Mouse (Mus musculus): ENCODE results near the gene Gm10647. TPM values are rescaled to one million over a fixed set of nuclear protein-coding genes. Genes with fewer than 3 reads are reported as not detected.
"Not testable (repeated sequence)": the region's sequence is repeated elsewhere in the genome, so short reads cannot be mapped to it uniquely, and the experiment has no call there.

Gene Gm10647
- total RNA-seq (2021): 0.30 TPM in 1 of 2 replicates, not detected in the other
- long read RNA-seq, experiment 1: 0 reads
- long read RNA-seq, experiment 2: 0 reads

DNA sequence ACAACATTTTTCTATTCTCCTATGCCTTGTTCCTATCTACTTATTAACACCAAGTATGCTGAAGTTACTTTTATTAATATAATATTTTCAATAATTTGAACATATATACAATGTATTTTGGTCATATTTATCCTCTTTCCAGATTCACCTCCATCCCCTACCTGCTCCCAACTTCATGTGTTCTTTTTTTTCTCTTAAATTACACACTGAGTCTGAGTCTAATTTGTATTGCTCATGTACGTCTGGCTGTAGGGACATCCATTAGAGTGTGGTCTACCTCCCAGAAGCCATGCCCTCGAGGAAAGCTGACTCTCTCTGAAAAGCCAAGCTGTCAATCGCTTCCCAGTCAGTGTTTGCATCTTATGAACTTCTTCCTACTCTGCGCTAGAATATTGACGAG lies at the start of gene Gm10647:
Gm10647 (plus strand) TSS at position 301 of the 400 bp plus-strand sequence.
- no peak for DNase-seq

GRCm38 (mm10) chr9:66748390-66748789 lies 48.4 kb upstream of the Gm10647 start:
- DNase-seq: no peak

DNA sequence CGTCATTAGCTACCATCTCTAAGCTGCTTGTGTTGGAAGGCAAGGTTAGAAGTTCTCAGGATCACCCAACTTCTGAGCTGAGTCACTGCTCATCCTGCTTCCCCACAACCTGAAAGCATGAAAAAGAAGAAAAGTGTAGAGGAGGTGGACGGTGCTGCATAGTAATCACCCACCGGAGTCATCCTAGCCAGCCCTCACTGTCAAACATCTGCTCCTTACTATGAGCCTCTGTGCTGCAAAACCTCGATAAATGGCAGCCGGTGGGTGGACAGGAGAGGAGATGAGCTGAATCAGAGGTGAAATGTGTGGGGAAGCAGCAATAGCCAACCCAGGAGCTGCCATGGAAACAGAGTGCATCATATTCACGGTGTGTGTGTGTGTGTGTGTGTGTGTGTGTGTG lies 44.0 kb upstream of the Gm10647 start:
- no peak for DNase-seq

DNA sequence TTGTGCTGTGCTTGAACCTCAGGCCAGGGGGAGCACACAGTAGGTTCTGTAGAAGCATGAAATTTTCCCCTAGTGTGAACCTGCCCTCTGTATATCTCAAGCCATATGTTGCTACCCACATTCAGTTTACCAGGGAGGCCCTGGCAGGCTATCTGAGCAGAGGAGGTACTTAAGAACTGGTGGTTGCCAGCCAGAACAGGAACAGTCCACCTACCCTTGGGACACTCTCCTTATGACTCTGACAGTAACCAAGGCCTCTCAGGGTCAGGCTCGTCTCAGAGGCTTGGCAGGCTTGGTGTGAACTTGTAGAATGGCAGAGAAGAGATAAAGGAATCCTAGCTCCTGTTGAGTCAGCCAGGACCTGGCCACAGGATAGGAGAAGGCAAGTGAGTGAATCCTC lies 35.8 kb upstream of the Gm10647 start:
- peak; percentile 22 for DNase-seq

DNA sequence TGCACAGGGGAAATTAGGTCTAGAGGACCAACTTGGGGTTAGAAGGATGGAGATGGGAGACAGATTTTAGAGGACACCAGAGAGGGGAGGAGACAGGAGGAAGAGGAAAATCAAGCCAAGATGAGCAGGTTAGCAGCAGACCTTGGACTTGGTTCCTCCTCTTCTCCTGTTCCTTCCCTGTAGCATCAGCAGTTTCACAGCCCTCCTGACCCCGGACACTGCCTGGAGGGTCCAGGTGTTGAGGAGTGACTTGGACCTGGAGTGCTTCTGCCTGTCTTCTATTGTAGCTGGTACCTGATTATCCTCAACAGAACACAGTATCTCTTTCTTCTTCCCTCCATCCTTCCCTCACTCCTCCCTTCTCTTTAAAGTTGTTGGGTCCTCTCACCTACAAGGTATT lies 28.1 kb upstream of the Gm10647 start:
- DNase-seq: no peak

GRCm38 (mm10) chr9:66769275-66769674 lies 27.6 kb upstream of the Gm10647 start:
- peak; percentile 76 for DNase-seq

DNA sequence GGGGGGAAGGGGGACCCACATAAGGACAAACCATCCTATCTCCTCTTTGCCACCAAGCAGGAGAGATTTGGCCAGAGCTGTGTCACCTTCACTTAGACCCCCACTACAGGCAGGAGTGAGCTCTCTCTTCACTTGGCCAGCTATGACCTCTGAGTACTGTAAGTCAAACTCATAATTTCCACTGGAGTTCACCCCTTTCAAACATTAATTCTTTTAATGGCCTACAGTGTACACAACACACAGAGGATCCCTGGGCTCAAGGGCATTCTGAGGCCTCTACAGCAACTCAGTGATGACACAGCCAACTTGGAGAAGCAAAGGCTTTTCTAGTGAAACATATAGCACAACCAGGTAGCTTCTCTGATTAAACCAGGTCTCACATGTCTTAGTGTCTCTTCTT lies 26.1 kb upstream of the Gm10647 start:
- DNase-seq: no peak

- not testable (repeated sequence) for DNase-seq
Observed at GRCm38 (mm10) chr9:66784552-66784951, 12.3 kb upstream of the Gm10647 start.

DNA sequence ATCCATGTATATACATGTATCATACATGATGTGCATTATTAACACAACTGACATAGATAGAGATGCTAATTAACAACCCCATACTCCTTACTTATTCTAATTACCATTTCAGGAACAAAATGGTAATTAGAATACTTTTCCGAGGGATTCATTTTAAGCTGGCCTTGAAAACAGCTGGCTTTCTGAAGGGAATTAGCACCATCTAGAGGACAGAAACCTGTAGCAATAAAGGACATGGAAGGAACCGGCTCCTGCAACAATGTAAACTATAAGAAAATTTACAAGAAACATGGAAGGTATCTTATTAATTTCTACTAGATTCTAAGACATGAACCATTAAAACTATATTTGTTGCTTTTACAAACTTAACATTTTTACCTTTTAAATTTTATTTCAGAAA lies 9.0 kb upstream of the Gm10647 start:
- DNase-seq: peak; percentile 21

- DNase-seq: no peak
Observed at GRCm38 (mm10) chr9:66794629-66795463, 2.0 kb upstream of the Gm10647 start.

DNA sequence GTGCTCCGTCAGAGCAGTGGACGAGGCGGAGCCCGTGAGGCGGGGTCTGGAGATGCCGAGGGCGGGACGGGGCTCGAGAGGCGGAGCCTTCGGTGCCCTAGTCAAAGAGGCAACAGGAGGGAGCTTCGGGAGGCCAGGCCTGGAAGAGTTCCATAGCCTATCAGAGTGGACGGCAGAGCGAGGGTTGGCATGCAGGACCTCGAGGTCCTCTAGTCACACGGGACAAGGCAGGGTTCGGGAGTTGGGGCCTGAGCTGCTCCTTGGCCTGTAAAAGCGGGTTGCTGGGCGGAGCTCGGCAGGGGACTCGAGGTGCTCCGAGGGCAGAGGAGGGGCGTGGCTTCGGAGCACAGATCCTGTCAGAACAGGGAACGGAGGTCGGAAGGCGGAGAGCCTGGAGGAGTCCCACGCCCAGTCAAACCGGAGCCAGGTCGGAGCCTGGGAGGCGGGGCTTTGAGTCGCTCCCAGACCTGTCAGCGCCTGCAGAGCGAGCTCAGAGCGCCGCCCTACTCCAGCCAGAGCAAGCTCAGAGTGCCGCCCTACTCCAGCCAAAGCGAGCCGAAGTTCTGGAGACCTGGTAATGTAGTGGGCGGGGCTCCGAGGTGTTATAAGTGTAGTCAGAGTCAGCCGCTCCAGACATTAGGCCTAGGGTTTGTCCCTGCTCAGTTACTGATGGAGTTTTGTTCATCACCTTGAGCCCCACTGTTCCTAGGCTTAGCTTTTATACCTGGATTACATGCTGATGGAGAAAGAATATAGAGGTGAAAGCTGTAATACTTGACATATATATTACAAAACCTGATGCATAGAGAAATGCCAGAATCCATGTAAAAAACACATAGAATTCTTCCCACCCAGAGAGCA lies 1.1 kb upstream of the Gm10647 start, which contains the start of gene Aph1b:
Aph1b (minus strand) TSS at position 27 of the 861 bp plus-strand sequence.
- DNase-seq: peak; percentile 97

- no peak for DNase-seq
Observed at GRCm38 (mm10) chr9:66801947-66802346, 5.1 kb downstream of the Gm10647 start.

- DNase-seq: peak; percentile 24
Observed at GRCm38 (mm10) chr9:66805951-66806350, 9.1 kb downstream of the Gm10647 start.

DNA sequence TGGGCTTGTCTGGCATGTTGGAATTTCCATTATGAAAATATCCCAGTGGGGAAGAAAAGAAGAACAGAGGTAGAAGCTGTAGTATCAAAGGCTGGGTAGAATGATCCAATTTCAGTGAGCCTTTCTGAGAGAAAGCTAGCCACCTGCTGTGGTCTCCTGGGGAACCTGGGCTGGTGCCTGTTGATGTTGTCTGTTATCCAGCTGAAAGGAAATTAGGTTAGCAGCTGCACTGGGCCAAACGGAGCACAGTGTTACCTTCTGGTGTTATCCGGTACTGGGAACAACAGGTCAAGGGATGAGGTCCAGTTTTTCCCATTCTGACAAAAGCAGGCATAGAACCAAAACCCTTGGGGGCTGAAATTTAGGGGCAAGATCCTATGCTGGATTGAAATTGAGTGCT lies 16.6 kb downstream of the Gm10647 start:
- DNase-seq: no peak

DNA sequence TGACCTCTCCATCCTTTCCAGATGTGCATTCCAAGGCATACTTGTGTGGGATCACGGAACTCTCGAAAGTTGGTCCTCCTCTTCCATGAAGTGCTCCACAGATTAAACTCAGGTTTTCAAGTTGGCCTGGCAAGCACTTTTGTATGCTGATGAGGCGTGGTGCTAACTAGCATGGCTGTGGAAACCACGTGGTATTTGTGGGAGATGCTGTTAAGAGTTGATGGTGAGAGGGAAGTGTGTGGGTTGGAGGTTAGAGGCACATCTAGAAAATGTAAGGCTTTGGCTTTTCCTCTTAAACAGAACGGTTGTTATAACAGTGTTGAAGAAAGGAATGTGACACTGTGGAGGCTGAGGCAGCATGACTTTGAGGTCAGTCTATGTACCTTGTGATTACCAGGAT lies 24.2 kb downstream of the Gm10647 start:
- DNase-seq: no peak

DNA sequence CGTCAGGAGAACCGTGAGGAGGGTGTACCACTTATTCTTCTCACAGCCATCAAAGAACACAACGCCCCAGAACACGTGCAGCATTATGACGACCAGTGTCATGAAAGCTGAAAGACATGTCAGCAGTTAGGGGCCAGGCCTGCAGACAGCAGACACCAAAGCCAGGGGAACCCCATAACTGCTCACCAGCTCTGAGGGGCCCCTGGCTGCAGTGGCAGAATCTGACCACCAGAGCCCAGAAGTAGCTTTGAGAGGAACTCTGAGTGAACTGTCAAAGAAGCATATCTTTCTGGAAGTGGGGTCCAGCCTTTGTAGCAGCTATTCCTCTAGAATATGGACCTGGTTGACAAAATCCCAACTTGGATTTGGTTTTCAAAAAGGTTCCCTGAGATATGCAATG lies 25.4 kb downstream of the Gm10647 start:
- DNase-seq: not testable (repeated sequence)

- DNase-seq: peak; percentile 37
Observed at GRCm38 (mm10) chr9:66825990-66826389, 29.2 kb downstream of the Gm10647 start.

DNA sequence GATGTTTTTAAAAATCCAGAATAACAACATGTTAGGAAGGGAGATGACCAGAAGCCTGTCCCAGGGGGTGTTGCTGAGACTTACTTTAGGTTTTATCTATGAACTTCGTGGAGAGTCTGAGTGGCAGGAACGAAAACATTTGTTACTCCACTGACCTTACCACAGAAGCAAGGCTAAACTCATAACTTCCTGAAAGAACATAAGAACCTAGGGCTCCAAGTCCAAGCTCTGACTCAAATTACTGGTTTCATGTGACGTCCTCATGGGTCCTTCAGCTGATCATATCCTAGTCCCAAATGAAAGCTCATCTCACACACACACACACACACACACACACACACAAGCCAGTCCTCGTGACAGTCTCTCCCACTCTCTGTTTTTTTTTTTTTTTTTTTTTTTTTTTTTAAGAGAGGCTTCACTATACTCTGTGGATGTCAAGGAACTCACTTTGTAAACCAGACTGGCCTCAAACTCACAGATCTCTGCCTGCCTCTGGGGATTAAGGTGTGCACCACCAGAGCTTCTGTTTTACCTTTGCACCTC lies 35.6 kb downstream of the Gm10647 start:
- peak; percentile 15 for DNase-seq

DNA sequence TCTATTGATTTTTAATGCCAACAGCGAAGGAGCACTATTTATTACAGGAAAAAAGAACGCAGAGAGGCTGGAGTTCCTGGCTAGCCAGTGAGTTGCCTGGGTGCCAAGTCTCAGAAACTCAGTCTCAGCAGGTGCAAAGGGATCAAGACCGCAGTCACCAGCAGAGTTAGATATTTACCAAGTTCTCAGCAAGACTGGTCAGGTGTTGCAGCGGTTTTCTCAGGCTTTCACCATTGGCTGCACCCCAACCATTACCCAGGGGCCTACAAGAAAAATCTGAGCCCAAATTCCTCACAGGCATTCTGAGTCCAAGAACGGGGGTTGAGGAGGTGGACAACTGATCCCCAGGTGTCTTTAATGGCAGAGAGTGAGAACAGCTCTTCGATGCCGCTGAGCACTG lies 37.0 kb downstream of the Gm10647 start:
- DNase-seq: peak; percentile 14

DNA sequence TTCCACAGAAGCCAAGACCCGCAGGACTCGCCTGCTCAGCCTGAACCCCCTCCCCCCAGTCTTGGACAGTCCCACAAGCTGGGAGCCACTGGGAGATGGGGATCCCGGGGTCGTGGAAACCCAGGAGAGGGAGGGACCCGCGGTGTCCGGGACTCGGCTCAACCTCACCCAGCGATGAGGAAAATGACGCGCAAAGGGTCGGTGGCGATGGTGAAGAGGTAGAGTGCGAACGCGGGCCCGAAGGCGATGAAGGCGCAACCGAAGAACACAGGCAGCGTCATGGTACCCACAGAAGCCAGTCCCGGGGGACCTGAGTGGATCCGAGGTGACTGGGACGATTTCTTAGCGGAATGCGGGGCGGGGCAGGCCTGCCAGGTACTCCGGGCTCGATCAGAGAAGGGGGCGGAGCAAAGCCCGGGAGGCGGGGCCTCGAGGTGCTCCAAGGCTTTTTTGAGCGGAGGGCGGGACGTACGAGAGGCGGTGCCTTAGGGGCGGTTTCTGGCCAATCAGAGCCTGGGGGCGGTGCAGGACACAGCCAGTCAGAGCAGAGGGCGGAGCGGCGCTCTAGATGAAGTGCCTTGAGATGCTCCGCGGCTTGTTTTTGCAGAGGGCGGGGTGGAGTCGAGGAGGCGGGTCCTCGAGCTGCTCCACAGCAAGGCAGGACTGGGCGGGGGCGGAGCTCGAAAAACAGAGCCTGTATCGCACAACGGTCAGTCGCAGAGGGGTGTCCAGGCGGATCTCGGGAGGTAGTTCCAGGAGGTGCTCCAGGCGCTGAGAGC lies 37.7 kb downstream of the Gm10647 start, which contains the start of gene Aph1c:
Aph1c (minus strand) TSS at position 409 of the 779 bp plus-strand sequence.
- DNase-seq: peak; percentile 99

DNA sequence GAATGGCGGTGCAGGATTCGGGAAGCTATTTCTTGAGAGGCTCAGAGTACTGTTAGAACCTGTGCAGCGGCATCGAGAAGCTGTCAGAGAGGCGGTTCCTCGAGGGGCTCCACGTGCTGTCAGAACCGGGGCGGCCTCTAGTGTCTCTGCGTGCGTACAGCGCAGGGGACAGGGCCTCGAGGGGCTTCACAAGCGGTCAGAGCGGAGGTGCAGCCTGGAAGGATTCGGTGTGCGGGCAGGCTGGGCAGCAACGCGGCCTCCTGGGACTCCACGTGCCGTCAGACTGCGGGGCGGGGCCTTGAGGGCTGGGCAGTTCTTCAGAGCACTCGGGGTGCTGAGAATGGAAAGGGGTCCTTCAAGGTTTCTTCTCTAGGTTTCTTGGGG lies 38.2 kb downstream of the Gm10647 start:
- DNase-seq: peak; percentile 74

DNA sequence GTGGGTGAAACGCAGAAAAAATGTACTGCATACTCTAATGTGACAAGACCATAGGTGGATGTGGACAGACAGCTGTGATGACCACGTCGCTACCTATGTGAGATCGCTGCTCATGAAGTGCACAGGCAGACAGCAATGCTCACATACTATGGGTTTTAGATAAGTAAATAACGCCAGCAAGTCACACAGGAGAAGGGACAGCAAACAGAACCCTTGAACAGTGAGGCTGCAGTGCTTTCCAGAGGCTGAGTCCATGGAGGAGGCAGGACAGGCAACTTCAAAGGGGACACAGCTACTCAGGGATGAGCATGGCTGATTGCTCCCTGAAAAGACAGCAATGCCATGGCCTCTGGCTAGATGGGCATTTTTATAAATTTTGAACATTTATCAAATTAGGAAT lies 50.0 kb downstream of the Gm10647 start:
- DNase-seq: no peak

Data from adrenal gland, postnatal 14 days (tissue).